Mouse (Mus musculus) heart, postnatal 36 days (tissue): ENCODE results near the gene Rufy3. TPM values are rescaled to one million over a fixed set of nuclear protein-coding genes. Genes with fewer than 3 reads are reported as not detected.

ENCODE experiments used
- DNase-seq, 2 experiments: peaks; one replicate each; pipeline ENCODE4 v3.0.0; 2021 to 2022
- intact Hi-C: fragments of 180-260 bp; cut with DNase I; formaldehyde crosslinking; loops from one replicate; pipeline ENCODE4 v1.15.1; 2025
- total RNA-seq, 2 experiments: library from RNA; stranded (reverse); gene quantifications; 2 replicates each; pipeline ENCODE4 v1.2.3; 2021

The Rufy3 gene
- total RNA-seq, 2 experiments from 2014 or later: 13.6 to 14.1 TPM

- intact Hi-C loops: no loop called here
- no peak for DNase-seq
Observed at GRCm38 (mm10) chr5:88574829-88575228, 10.0 kb downstream of the Rufy3 start.

GRCm38 (mm10) chr5:88575506-88576338 lies 10.9 kb downstream of the Rufy3 start:
- DNase-seq: no peak
- intact Hi-C loops: no loop called here

- DNase-seq: no peak
- intact Hi-C loops: no loop called here
Observed at GRCm38 (mm10) chr5:88580681-88581080, 15.8 kb downstream of the Rufy3 start.

GRCm38 (mm10) chr5:88581343-88581742 lies 16.5 kb downstream of the Rufy3 start:
- intact Hi-C loops: no loop called here
- no peak for DNase-seq

GRCm38 (mm10) chr5:88583271-88584031 lies 18.6 kb downstream of the Rufy3 start:
- no peak for DNase-seq
- intact Hi-C loops: no loop called here

- intact Hi-C loops: no loop called here
- no peak for DNase-seq
Observed at GRCm38 (mm10) chr5:88584061-88584460, 19.2 kb downstream of the Rufy3 start.

GRCm38 (mm10) chr5:88586407-88587174 lies 21.8 kb downstream of the Rufy3 start:
- intact Hi-C loops: no loop called here

GRCm38 (mm10) chr5:88587211-88587934 lies 22.5 kb downstream of the Rufy3 start:
- no peak for DNase-seq
- intact Hi-C loops: no loop called here

More at GRCm38 (mm10) chr5:88586407-88587174, 21.8 kb downstream of the Rufy3 start:
- DNase-seq: no peak

GRCm38 (mm10) chr5:88588481-88588880 lies 23.6 kb downstream of the Rufy3 start:
- intact Hi-C loops: no loop called here
- no peak for DNase-seq

- intact Hi-C loops: no loop called here
- DNase-seq: no peak
Observed at GRCm38 (mm10) chr5:88593421-88594172, 28.8 kb downstream of the Rufy3 start.

GRCm38 (mm10) chr5:88594173-88594569 lies 29.3 kb downstream of the Rufy3 start:
- intact Hi-C loops: no loop called here
- no peak for DNase-seq

- no peak for DNase-seq
- intact Hi-C loops: no loop called here
Observed at GRCm38 (mm10) chr5:88595537-88596455, 31.0 kb downstream of the Rufy3 start.

- intact Hi-C loops: no loop called here
- DNase-seq: no peak
Observed at GRCm38 (mm10) chr5:88598961-88599360, 34.1 kb downstream of the Rufy3 start.

GRCm38 (mm10) chr5:88602030-88602429 lies 37.2 kb downstream of the Rufy3 start:
- no peak for DNase-seq
- intact Hi-C loops: no loop called here

- intact Hi-C loops: no loop called here
- DNase-seq: no peak
Observed at GRCm38 (mm10) chr5:88602713-88603112, 37.9 kb downstream of the Rufy3 start.

GRCm38 (mm10) chr5:88604046-88604445 lies 39.2 kb downstream of the Rufy3 start:
- DNase-seq: no peak
- intact Hi-C loops: no loop called here

GRCm38 (mm10) chr5:88604641-88605358 lies 40.0 kb downstream of the Rufy3 start:
- DNase-seq: no peak
- intact Hi-C loops: no loop called here

GRCm38 (mm10) chr5:88614129-88614528 lies 49.3 kb downstream of the Rufy3 start:
- DNase-seq: no peak
- intact Hi-C loops: no loop called here
